Mouse (Mus musculus): ENCODE measurements around the gene Tnfrsf9. TPM values are rescaled to one million over a fixed set of nuclear protein-coding genes. Genes with fewer than 3 reads are reported as not detected.

Tnfrsf9 gene
- total and polyA plus RNA-seq, 2 experiments, result 0.05 to 0.09 TPM

- no peaks in the 10 kb centered on the region for H3K27me3 ChIP-seq (ENCODE audit: control insufficient read depth, insufficient read depth, low read length)
- no peak for TF ChIP-seq CTCF (IDR thresholded peaks at IDR 0.05; ENCODE audit: low read depth, low read length)
- no peak for TF ChIP-seq POLR2A (IDR thresholded peaks at IDR 0.05; ENCODE audit: extremely low read depth, insufficient read depth, low read length)
- H3K79me2 ChIP-seq (ENCODE audit: control insufficient read depth, insufficient read depth, low read length), result no peaks in the 10 kb centered on the region
- H3K36me3 ChIP-seq (ENCODE audit: control insufficient read depth, insufficient read depth, low read length), result no peaks in the 10 kb centered on the region
- H3K27ac ChIP-seq (replicated peaks; ENCODE audit: insufficient read depth, low read depth, low read length), result no peak overlapping the region
- 75% methylated on average over 13 of the region's 13 CpGs for WGBS
- no peaks in the 10 kb centered on the region for H3K4me1 ChIP-seq (ENCODE audit: control insufficient read depth, insufficient read depth, low read length)
- no peak overlapping the region for H3K9ac ChIP-seq (ENCODE audit: low read depth, low read length)
- no peak for DNase-seq (ENCODE audit: extremely low read depth, low read depth, low spot score)
- H3K4me3 ChIP-seq (ENCODE audit: insufficient read depth, low read depth, low read length), result no peak overlapping the region
Observed at GRCm38 (mm10) chr4:150939991-150940651, 25.8 kb downstream of the Tnfrsf9 start.

DNA sequence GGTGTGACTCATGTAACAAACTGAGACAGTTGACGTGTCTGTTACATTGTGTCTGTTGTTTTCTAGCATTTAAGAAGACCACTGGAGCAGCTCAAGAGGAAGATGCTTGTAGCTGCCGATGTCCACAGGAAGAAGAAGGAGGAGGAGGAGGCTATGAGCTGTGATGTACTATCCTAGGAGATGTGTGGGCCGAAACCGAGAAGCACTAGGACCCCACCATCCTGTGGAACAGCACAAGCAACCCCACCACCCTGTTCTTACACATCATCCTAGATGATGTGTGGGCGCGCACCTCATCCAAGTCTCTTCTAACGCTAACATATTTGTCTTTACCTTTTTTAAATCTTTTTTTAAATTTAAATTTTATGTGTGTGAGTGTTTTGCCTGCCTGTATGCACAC is 30.3 kb downstream of the Tnfrsf9 start:
- Histone ChIP-seq H3K27me3 (ENCODE audit: control insufficient read depth, insufficient read depth, low read length) (peaks cover 3% of the 10 kb centered on the region; the same call in 1 of the 2 replicates), H3K4me1 (ENCODE audit: control insufficient read depth, insufficient read depth, low read length) (no peaks in the 10 kb centered on the region), H3K4me3 (ENCODE audit: insufficient read depth, low read depth, low read length) (no peak overlapping the region), H3K9ac (ENCODE audit: low read depth, low read length) (no peak overlapping the region), H3K36me3 (ENCODE audit: control insufficient read depth, insufficient read depth, low read length) (no peaks in the 10 kb centered on the region), H3K79me2 (ENCODE audit: control insufficient read depth, insufficient read depth, low read length) (no peaks in the 10 kb centered on the region), H3K27ac (replicated peaks; ENCODE audit: insufficient read depth, low read depth, low read length) (no peak overlapping the region)
- 95% methylated on average over 7 of the region's 7 CpGs for WGBS
- no peak for DNase-seq (ENCODE audit: extremely low read depth, low read depth, low spot score)
- TF ChIP-seq POLR2A (IDR thresholded peaks at IDR 0.05; ENCODE audit: extremely low read depth, insufficient read depth, low read length) (no peak), CTCF (IDR thresholded peaks at IDR 0.05; ENCODE audit: low read depth, low read length) (no peak)

- Histone ChIP-seq H3K4me3 (ENCODE audit: insufficient read depth, low read depth, low read length) (no peak overlapping the region), H3K27ac (replicated peaks; ENCODE audit: insufficient read depth, low read depth, low read length) (no peak overlapping the region), H3K36me3 (ENCODE audit: control insufficient read depth, insufficient read depth, low read length) (no peaks in the 10 kb centered on the region), H3K79me2 (ENCODE audit: control insufficient read depth, insufficient read depth, low read length) (no peaks in the 10 kb centered on the region), H3K4me1 (ENCODE audit: control insufficient read depth, insufficient read depth, low read length) (no peaks in the 10 kb centered on the region), H3K9ac (ENCODE audit: low read depth, low read length) (no peak overlapping the region), H3K27me3 (ENCODE audit: control insufficient read depth, insufficient read depth, low read length) (peaks cover 3% of the 10 kb centered on the region; the same call in 1 of the 2 replicates)
- DNase-seq (ENCODE audit: extremely low read depth, low read depth, low spot score), result no peak
- TF ChIP-seq POLR2A (IDR thresholded peaks at IDR 0.05; ENCODE audit: extremely low read depth, insufficient read depth, low read length) (no peak), CTCF (IDR thresholded peaks at IDR 0.05; ENCODE audit: low read depth, low read length) (no peak)
- 72% methylated on average over 10 of the region's 10 CpGs for WGBS
Observed at GRCm38 (mm10) chr4:150950972-150951371, 36.6 kb downstream of the Tnfrsf9 start.

GRCm38 (mm10) chr4:150956369-150957105 is 42.2 kb downstream of the Tnfrsf9 start:
- H3K27ac ChIP-seq (replicated peaks; ENCODE audit: insufficient read depth, low read depth, low read length), result no peak overlapping the region
- no peak overlapping the region for H3K9ac ChIP-seq (ENCODE audit: low read depth, low read length)
- no peaks in the 10 kb centered on the region for H3K4me1 ChIP-seq (ENCODE audit: control insufficient read depth, insufficient read depth, low read length)
- TF ChIP-seq CTCF (IDR thresholded peaks at IDR 0.05; ENCODE audit: low read depth, low read length), result no peak
- TF ChIP-seq POLR2A (IDR thresholded peaks at IDR 0.05; ENCODE audit: extremely low read depth, insufficient read depth, low read length), result no peak
- no peak overlapping the region for H3K4me3 ChIP-seq (ENCODE audit: insufficient read depth, low read depth, low read length)
- H3K36me3 ChIP-seq (ENCODE audit: control insufficient read depth, insufficient read depth, low read length), result no peaks in the 10 kb centered on the region
- no peak for DNase-seq (ENCODE audit: extremely low read depth, low read depth, low spot score)
- no peaks in the 10 kb centered on the region for H3K27me3 ChIP-seq (ENCODE audit: control insufficient read depth, insufficient read depth, low read length)
- H3K79me2 ChIP-seq (ENCODE audit: control insufficient read depth, insufficient read depth, low read length), result no peaks in the 10 kb centered on the region
- WGBS, result 84% methylated on average over 13 of the region's 13 CpGs

DNA sequence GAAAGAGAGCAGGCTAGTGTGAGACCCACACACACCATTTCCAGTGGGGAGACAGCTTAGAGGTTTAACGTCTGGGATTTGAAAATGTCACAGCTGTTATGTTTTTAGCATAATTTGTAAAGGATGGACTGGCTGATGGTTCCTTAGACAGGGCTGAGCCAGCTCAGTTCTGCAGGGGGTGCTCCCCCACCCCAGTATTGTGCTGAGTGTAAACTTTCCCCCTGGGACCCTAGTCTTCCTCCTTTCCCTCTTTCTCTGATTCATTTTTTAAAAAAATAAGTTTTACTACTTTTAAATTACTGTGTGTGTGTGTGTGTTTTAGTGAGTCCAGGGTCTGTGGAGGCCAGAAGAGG is 42.7 kb downstream of the Tnfrsf9 start:
- H3K4me1 ChIP-seq (ENCODE audit: control insufficient read depth, insufficient read depth, low read length), result no peaks in the 10 kb centered on the region
- TF ChIP-seq POLR2A (IDR thresholded peaks at IDR 0.05; ENCODE audit: extremely low read depth, insufficient read depth, low read length) (no peak), CTCF (IDR thresholded peaks at IDR 0.05; ENCODE audit: low read depth, low read length) (no peak)
- H3K9ac ChIP-seq (ENCODE audit: low read depth, low read length), result no peak overlapping the region
- H3K27ac ChIP-seq (replicated peaks; ENCODE audit: insufficient read depth, low read depth, low read length), result no peak overlapping the region
- no peaks in the 10 kb centered on the region for H3K36me3 ChIP-seq (ENCODE audit: control insufficient read depth, insufficient read depth, low read length)
- H3K27me3 ChIP-seq (ENCODE audit: control insufficient read depth, insufficient read depth, low read length), result no peaks in the 10 kb centered on the region
- no peaks in the 10 kb centered on the region for H3K79me2 ChIP-seq (ENCODE audit: control insufficient read depth, insufficient read depth, low read length)
- no peak overlapping the region for H3K4me3 ChIP-seq (ENCODE audit: insufficient read depth, low read depth, low read length)
- no peak for DNase-seq (ENCODE audit: extremely low read depth, low read depth, low spot score)
- WGBS, result 63% methylated on average over 1 of the region's 1 CpGs

- Histone ChIP-seq H3K79me2 (ENCODE audit: control insufficient read depth, insufficient read depth, low read length) (no peaks in the 10 kb centered on the region), H3K27me3 (ENCODE audit: control insufficient read depth, insufficient read depth, low read length) (no peaks in the 10 kb centered on the region), H3K36me3 (ENCODE audit: control insufficient read depth, insufficient read depth, low read length) (no peaks in the 10 kb centered on the region), H3K4me3 (ENCODE audit: insufficient read depth, low read depth, low read length) (no peak overlapping the region), H3K9ac (ENCODE audit: low read depth, low read length) (no peak overlapping the region), H3K4me1 (ENCODE audit: control insufficient read depth, insufficient read depth, low read length) (no peaks in the 10 kb centered on the region), H3K27ac (replicated peaks; ENCODE audit: insufficient read depth, low read depth, low read length) (no peak overlapping the region)
- no peak for DNase-seq (ENCODE audit: extremely low read depth, low read depth, low spot score)
- WGBS, result 78% methylated on average over 7 of the region's 7 CpGs
- TF ChIP-seq CTCF (IDR thresholded peaks at IDR 0.05; ENCODE audit: low read depth, low read length), result no peak
- TF ChIP-seq POLR2A (IDR thresholded peaks at IDR 0.05; ENCODE audit: extremely low read depth, insufficient read depth, low read length), result no peak
Observed at GRCm38 (mm10) chr4:150958536-150958935, 44.2 kb downstream of the Tnfrsf9 start.

Measured in liver, adult 2 months (tissue).